Mouse (Mus musculus): ENCODE results near the gene Ric1. TPM values are rescaled to one million over a fixed set of nuclear protein-coding genes. Genes with fewer than 3 reads are reported as not detected.

Gene Ric1
- 10 to 100 TPM; 25.5 to 28.0 TPM for total RNA-seq (2021)

GRCm38 (mm10) chr19:29521637-29522435 is at the start of gene Ric1:
Ric1 (plus strand) TSS chr19:29522282.
- peak; percentile 91 for DNase-seq

GRCm38 (mm10) chr19:29472424-29472823 is 49.7 kb upstream of the Ric1 start:
- no peak for DNase-seq

- DNase-seq, result no peak
Observed at GRCm38 (mm10) chr19:29472946-29473345, 49.1 kb upstream of the Ric1 start.

GRCm38 (mm10) chr19:29474803-29475202 is 47.3 kb upstream of the Ric1 start:
- no peak for DNase-seq

GRCm38 (mm10) chr19:29475210-29475620 is 46.9 kb upstream of the Ric1 start:
- no peak for DNase-seq

GRCm38 (mm10) chr19:29478598-29478997 is 43.5 kb upstream of the Ric1 start:
- DNase-seq, result no peak

- no peak for DNase-seq
Observed at GRCm38 (mm10) chr19:29481578-29481977, 40.5 kb upstream of the Ric1 start.

- DNase-seq, result no peak
Observed at GRCm38 (mm10) chr19:29482148-29482547, 39.9 kb upstream of the Ric1 start.

GRCm38 (mm10) chr19:29482637-29483036 is 39.4 kb upstream of the Ric1 start:
- no peak for DNase-seq

- DNase-seq, result no peak
Observed at GRCm38 (mm10) chr19:29483386-29483785, 38.7 kb upstream of the Ric1 start.

- DNase-seq, result no peak
Observed at GRCm38 (mm10) chr19:29484537-29484936, 37.5 kb upstream of the Ric1 start.

GRCm38 (mm10) chr19:29485257-29485948 is 36.7 kb upstream of the Ric1 start:
- DNase-seq, result no peak

GRCm38 (mm10) chr19:29486545-29487206 is 35.4 kb upstream of the Ric1 start:
- no peak for DNase-seq

GRCm38 (mm10) chr19:29487326-29488072 is 34.6 kb upstream of the Ric1 start:
- no peak for DNase-seq

- no peak for DNase-seq
Observed at GRCm38 (mm10) chr19:29488073-29488390, 34.0 kb upstream of the Ric1 start.

- DNase-seq, result no peak
Observed at GRCm38 (mm10) chr19:29488420-29488819, 33.7 kb upstream of the Ric1 start.

- no peak for DNase-seq
Observed at GRCm38 (mm10) chr19:29489785-29490284, 32.2 kb upstream of the Ric1 start.

GRCm38 (mm10) chr19:29491467-29491866 is 30.6 kb upstream of the Ric1 start:
- DNase-seq, result no peak

- no peak for DNase-seq
Observed at GRCm38 (mm10) chr19:29494454-29494853, 27.6 kb upstream of the Ric1 start.

GRCm38 (mm10) chr19:29496001-29496597 is 26.0 kb upstream of the Ric1 start:
- DNase-seq, result no peak

GRCm38 (mm10) chr19:29496786-29497557 is 25.1 kb upstream of the Ric1 start:
- DNase-seq, result no peak

Measured in heart, postnatal 4 days (tissue).